Mouse (Mus musculus) megakaryocyte, embryonic 14.5 days (primary cell): ENCODE results near the gene Olfr894.

Experiments
- FLI1 ChIP-seq: IDR thresholded peaks from 2 replicates; pipeline ENCODE4 v1.6.1; 2012; ENCODE audit warnings: low read length, inconsistent platforms, mixed read lengths
- GATA1 ChIP-seq: IDR thresholded peaks from 3 replicates; pipeline ENCODE4 v1.6.1; 2012; ENCODE audit warnings: mixed read lengths, low read length, inconsistent platforms, borderline replicate concordance

DNA sequence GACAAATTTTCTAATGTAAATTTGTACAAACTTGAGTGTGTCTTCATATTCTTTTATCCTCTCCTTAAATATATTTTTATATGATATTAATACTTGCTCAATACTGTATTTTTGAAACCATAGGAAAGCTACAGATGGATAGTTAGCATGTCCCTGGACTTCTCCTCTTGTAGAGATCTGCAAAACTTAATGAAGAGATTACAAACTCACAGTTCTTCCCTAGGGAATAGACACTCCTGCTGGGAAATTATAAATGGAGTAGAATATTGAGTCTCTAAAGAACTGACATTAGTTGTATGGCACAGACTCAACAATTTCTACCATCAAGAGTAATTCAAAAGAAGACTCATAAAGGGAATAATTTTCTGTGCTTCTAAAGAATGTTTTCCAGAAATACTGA, at the start of gene Olfr894:
- TF ChIP-seq FLI1 (no peak), GATA1 (no peak)
